Mouse (Mus musculus): ENCODE results near the gene Mfsd2b.
A peak's percentile ranks its signal among the peaks of the same experiment; 100 is the strongest.
"Not testable (repeated sequence)": the region's sequence is repeated elsewhere in the genome, so short reads cannot be mapped to it uniquely, and the experiment has no call there.

The Mfsd2b gene

DNA sequence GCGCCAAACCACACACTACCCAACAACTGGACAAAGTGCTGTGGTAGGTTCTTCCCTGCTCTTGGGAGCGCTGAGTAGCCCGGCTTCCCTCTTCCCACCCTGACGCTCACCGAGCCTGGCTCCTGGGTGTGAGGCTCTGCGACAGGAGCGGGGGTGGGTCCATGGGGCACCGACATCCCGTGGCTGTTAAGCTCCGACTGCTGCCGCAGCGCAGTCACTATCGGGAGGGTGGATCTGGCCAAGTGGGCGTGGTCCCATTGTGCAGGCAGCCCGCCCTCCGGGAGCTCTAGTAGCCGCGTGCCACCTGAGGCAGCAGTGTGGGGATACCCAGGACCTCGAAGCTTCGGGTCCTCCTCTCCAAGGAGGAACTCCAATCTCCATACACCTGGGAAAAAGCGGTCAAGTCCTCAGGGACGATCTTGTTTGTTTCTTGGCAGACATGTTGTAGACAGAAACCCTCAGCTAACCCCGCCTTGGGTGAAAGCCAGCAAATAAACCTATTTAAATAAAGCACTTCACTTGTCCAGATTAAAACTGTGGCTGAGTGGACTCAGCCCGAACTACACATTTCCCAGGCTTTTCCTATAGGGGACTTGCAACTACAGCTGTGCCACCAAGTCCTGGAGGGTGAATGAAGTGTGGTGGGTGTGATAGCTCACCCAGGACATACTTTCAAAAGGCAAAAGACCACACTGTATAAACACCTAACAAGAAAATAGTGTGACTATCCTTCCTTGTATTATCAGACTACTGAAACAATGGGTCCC, at the start of gene Mfsd2b:
TSS of gene Mfsd2b (minus strand) at position 199 of the 767 bp plus-strand sequence.
- peak; percentile 38 to 43 for DNase-seq (ENCODE audit: low read depth in 2 of 2, low spot score in 2 of 2)

DNA sequence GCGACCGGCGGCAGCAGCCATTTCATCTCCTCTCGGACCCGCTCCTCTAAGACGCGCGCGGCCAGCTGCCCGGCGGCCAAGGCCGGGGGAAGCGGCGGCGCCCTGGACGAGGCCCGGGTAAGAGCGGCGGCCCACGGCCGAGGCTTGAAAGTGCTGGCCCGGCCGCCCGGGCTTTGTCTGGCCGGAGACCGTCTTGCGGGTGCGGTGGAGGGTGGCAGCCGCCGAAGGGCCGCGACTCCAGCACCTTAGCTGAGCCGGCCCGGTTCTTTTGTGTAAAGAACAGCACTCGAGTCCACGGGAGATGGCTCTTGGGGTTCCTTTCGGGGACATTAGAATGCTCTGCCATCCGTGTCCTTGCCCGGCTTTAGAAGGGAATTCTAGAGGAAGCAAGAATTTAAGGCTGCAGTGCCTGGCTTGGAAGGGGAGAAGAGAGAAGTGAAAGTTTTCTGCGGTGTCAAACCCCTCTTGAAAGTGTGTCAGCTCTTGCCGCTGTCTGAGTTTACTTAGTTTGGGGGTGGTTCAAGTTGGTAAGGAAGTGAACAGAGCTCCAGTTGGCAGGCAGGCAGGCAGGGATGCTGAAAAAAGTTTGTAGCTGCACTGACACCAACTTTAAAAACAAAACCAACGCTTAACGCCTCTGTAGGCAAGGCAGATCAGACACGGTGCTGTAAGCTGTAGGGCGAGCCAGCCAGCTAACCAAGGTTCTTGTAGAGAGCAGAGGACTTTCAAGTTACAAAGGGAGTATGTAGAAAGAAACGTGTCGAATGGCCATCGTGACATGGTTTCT, 43.8 kb upstream of the Mfsd2b start:
- DNase-seq (ENCODE audit: low read depth in 2 of 2, low spot score in 2 of 2): peak; percentile 63

DNA sequence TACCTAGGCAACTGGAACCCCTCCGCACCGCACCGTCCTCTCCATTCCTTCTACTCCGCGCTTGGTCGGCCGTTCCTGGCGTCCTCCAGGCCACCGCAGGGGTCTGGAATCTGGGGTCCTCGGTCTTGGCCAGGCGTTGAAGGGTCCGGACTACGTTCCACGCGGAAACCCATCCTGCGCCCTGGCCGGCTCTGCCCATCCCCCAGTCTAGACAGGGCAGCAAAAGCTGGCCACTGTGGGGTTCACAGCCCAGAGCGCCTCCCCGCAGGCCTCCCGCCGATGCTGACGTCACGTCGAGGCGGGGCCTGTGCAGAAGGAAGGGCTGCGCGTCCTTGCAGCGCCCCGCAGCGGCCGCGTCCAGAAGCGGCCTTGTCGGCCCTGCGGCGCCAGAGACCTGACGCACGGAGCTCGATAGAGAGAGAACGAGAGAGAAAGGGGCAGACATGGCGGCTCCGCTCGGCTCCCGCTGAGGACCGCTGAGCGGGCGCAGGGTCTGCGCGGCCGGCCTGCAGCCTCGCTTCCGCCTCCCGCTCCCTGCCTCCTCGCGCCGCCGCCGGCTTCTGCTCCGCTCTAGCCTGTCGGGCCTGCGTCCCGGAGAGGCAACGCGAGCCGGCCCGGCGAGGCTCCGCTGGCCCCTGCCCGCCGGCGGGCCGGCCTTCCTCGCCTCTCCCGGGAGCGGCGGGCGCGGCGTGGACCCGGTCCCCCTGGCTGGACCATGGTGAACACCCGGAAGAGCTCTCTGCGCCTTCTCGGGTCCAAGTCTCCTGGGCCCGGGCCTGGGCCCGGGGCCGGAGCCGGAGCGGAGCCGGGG, 43.0 kb upstream of the Mfsd2b start, which contains the start of gene Atad2b:
TSS of gene Atad2b (plus strand) at position 360 of the 811 bp plus-strand sequence.
- DNase-seq (ENCODE audit: low read depth in 2 of 2, low spot score in 2 of 2): peak; percentile 94 to 95

DNA sequence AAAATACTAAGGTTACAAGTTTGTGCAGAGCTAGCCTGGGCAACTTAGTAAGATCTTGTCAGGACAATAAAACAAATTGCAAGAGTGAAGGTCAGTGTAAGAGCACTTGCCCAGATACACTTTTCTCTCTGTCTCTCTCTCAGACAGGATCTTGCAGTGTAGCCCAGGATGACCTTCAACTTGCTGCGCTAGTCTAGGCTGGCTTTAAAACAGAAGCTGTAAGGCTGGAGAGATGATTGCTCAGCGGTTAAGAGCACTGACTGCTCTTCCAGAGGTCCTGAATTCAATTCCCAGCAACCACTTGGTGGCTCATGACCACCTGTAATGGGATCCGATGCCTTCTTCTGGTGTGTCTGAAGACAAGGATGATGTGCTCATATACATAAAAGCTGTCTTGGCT, 40.8 kb upstream of the Mfsd2b start:
- no peak for DNase-seq (ENCODE audit: low read depth in 2 of 2, low spot score in 2 of 2)

DNA sequence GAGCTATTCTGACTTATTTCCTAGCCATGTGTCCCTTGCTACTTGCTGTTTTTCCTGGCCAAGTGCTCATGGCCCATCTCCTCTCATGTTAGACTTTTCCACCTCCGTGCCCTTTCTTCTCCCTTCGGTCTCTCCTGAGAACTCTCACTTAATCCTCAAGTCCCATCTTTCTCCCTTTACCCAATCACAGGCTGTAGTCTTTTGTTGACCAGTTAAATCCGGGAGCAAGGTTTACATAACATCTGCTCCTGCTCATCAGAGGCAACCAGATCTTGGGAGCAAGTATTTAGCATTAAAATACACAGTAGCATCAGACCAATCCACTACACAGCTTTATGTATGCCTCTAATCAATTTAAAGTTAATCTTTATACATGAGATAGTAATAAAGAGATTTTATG, 40.3 kb upstream of the Mfsd2b start:
- no peak for DNase-seq (ENCODE audit: low read depth in 2 of 2, low spot score in 2 of 2)

DNA sequence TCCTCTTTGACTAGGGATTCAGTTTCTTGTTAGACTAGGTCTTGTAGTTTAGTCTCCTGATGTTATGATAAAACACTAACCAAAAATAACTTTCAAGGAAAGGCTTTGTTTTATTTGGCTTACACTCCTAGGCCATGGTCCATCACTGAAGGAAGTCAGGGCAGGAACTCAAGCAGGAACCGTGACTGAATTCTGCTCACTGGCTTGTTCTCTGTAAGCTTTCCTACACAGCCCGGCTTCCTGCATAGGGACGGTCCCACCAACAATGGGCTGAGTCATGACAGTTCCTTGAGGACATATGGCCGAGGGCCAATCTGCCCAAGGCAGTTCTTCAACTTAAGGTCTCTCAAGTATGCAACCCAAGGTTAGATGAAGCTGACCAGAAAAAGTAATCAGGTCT, 37.6 kb upstream of the Mfsd2b start:
- no peak for DNase-seq (ENCODE audit: low read depth in 2 of 2, low spot score in 2 of 2)

DNA sequence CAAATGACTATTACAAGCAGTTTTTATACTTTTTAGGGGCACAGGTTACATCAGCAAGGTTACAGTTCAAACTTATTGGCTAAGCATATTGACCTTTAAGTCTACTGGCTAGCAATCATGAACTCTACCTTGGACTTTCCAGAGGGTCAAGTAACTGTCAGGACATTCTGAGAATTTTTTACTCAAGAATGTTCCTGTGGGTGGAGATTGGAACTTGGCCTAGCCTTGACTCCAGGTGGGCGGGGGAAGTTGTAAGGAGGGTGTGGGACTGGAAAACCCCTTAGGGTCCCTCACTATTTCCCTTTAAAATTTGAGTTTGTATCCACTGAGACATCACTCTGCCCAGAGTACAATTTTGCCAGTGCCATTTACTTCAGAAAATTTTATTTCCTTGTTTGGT, 36.3 kb upstream of the Mfsd2b start:
- DNase-seq (ENCODE audit: low read depth in 2 of 2, low spot score in 2 of 2): not testable (repeated sequence)

DNA sequence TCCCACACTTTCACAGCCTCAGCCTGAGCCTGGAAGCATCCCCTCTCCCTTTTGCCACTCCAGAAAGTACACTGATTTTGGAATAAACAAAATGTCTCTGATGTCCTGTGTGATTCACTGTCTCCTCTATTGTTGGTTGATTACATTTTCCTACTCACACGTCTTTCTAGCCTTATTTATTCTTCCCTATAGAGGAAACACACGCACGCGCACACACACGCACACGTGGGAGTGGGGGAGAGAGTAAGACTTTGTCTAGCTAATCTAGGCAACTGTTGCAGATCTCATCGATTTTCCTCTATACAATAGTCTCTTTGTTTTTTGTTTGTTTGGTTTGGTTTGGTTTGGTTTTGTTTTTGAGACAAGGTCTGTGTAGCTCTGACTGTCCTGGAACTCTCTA, 34.2 kb upstream of the Mfsd2b start:
- no peak for DNase-seq (ENCODE audit: low read depth in 2 of 2, low spot score in 2 of 2)

DNA sequence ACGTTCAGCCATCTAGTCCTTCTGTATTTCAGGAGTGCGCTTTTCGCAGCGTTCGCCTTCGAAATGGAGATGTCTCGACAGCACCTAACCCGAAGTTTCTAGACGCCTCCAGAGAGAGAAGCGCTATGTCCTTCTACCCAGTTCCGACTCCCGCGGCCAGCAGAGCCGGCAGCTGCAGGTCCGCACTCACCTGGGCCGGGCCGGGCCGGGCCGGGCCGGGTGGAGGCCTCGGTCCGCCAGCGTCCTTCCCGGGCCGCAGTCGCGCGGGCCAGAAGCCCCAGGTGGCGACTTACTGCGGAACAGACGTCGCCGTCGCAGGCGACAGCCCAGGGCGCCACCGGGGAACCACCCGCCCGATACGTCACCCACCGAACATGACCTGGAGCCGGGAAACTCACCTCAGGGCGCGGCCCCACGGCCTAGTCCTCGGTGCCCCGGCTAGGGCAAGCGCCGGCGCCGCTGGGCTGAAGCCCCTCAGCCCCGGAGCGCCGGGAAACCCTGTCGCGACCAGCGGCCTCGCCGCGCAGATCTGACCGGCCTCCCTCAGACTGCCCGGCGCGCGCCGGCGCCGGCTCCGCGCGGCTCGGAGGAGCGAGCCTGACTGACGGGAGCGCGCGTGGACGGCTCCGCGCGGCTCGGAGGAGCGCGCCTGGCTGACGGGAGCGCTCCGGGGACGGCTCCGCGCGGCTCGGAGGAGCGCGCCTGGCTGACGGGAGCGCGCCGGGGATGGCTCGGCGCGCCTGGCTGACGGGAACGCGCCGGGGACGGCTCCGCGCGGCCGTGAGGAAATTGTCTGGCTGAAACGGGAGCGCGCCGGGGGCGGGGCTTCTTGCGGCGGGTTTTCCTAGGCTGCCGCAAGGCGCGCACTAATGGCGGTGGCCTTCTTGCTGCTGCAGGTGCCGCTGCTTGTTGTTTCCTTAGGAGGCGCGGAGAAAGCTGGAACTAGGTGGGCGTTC, 33.1 kb upstream of the Mfsd2b start, which contains the start of gene Ubxn2a:
TSS of gene Ubxn2a (minus strand) at position 755 of the 956 bp plus-strand sequence.
- peak; percentile 86 to 89 for DNase-seq (ENCODE audit: low read depth in 2 of 2, low spot score in 2 of 2)

DNA sequence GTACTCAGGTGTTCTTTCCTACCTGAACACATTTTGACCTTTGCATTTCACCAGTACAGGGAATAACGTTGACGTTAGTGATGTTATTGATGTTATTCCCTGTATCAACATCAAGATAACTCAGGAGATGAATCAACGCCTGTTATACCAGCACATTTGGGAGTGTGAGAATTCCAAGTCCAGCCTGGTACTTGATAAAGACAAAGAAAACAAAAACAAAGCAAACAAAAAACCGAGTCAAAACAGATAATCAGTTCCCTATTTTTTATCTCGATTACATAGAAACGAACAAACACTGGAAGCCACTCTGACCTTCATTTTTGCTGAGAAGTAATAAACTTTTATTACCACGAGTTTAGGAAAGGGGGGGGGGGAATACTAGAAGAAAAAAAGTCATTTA, 32.3 kb upstream of the Mfsd2b start:
- DNase-seq (ENCODE audit: low read depth in 2 of 2, low spot score in 2 of 2): no peak

DNA sequence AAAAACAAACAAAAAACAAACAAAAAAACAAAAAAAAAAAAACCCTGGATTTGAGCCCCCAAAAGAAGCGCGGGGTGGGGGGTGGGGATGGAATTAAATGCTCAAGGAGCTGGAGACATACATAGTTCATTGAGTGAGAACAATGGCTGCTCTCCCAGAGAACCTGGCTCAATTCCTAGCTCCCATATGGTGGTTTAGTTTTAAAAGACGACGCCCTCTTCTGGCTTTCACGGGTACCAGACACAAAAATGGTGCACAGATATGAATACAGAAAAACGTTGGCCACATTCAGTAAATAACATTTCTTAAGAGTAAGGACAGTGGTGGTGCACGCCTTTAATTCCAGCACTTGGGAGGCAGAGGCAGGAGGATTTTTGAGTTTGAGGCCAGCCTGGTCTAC, 31.8 kb upstream of the Mfsd2b start:
- no peak for DNase-seq (ENCODE audit: low read depth in 2 of 2, low spot score in 2 of 2)

DNA sequence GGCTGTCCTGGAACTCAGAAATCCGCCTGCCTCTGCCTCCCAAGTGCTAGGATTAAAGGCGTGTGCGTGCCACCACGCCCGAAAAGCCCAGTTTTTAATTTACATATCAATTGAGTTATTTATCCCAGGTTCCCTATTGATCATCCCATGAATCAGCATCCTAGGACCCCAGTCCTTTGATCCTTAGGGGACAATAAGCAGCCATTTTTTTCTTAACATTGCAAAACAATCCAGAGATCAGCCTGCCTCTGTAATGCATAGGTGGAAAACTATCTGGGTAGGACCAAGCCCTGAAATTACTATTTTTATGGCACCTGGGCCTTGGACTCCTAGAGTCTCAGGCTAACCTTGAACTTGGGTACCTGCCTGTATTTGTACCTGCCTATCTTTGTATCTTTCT, 23.9 kb upstream of the Mfsd2b start:
- no peak for DNase-seq (ENCODE audit: low read depth in 2 of 2, low spot score in 2 of 2)

DNA sequence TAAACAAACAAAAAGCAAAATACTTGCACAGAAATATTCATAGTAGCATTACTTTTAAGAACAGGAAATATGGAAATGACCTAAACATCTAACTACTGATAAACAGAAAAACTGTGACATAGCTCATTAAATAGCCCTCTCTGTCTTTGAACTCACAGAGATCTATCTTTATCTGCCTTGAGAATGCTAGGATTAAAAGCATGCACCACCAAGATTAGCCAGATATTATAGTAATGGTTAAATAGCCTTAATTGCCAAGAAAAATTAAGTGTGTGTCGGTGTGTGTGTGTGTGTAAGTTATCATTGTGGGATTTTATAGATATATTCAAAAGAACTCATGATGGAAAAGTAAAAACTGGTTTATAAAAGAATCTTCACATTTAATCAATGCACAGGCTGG, 15.7 kb upstream of the Mfsd2b start:
- DNase-seq (ENCODE audit: low read depth in 2 of 2, low spot score in 2 of 2): no peak

DNA sequence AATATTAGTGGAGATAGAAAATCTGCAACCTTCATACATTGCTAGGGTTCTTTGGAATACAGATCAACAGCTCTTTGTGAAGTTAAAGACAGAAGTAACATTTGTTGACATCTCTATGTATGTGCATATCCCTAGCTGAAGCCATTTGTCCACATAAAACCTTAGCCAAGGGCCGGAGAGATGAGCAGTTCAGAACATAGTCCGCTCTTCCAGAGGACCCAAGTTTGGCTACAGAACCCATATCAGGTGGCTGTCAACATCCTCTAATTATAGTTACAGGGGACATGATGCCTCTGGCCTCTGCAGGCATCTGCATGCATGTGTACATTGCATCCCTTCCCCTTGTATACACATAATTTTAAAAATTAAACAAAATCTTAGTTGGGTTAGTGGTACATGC, 15.1 kb upstream of the Mfsd2b start:
- no peak for DNase-seq (ENCODE audit: low read depth in 2 of 2, low spot score in 2 of 2)

DNA sequence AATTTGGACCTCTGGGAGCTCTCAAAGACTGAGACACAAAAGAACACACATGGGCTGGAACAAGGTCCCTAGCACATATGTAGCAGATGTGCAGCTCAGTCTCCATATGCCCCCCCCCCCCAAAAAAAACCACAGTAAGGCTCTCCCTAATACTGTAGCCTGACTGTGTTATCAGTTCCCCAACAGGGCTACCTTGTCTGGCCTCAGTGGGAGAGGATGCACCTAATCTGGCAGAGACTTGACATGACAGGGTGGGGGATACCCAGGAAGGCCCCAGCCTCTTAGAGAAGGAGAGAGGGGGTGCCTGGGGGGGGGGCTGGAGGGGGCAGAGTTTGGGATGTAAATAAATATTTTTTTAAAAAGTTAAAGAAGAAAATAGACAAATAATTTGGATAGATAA, 14.6 kb upstream of the Mfsd2b start:
- DNase-seq (ENCODE audit: low read depth in 2 of 2, low spot score in 2 of 2): no peak

DNA sequence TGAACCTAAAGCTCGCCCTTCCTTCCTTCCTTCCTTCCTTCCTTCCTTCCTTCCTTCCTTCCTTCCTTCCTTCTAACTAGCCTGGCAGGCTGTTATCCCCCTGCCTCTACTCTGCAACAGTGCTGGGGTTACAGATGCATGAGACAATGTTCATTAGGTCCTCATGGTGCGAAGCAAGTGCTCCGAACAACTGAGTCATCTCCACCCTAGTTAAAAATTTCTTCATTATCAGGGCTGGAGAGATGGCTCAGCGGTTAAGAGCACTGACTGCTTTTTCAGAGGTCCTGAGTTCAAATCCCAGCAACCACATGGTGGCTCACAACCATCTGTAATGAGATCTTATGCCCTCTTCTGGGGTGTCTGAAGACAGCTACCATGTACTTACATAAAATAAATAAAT, 12.4 kb upstream of the Mfsd2b start:
- not testable (repeated sequence) for DNase-seq (ENCODE audit: low read depth in 2 of 2, low spot score in 2 of 2)

DNA sequence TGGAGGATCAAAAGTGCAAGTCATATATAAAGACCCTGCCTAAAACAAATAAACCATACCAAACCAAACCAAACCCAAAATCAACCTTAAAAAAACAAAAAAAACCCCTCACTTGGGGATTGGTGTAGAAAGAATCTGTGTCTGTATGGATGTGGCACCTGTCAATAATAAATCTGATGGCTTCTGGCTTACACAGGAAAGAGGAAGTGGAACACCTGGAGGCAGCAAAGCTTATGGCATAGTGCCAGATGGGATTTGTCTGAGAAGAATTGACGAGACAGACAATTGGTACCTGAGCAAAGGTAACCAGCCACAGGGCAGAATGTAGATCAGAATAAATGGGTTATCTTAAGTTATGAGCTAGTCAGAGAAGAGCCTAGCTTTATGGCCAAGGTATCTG, 10.9 kb upstream of the Mfsd2b start:
- DNase-seq (ENCODE audit: low read depth in 2 of 2, low spot score in 2 of 2): no peak

DNA sequence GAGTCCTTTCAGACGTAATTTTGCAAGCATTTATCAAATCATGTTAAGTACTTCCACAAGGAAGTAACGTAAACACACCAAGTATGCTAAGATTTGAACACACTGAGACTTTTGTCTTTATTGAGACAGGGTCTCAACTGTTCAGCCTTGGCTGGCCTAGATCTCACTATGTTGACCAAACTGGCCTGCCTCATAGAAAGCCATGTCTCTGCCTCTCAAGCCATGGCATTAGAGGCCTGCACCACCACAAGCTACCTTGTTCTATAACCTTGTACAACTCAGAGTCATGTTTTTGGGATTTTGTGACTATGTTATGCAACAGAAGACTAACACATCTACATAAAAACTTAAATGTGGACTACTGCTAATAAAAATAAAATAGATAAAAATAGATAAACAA, 7.9 kb upstream of the Mfsd2b start:
- no peak for DNase-seq (ENCODE audit: low read depth in 2 of 2, low spot score in 2 of 2)

DNA sequence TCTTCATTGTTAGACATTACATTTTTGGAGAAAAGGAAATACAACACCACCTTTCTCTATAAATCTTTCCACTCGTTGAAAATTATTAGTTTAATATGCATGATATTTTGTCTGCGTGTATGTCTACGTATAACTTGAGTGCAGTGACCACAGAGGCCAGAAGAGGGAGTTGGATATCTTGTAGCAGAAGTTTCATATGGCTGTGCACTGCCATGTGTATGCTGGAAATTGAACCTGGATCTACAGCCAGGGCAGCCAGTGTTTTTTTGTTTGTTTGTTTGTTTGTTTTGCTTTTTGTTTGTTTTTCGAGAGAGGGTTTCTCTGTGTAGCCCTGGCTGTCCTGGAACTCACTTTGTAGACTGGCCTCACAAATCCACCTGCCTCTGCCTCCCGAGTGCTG, 4.9 kb upstream of the Mfsd2b start:
- no peak for DNase-seq (ENCODE audit: low read depth in 2 of 2, low spot score in 2 of 2)

DNA sequence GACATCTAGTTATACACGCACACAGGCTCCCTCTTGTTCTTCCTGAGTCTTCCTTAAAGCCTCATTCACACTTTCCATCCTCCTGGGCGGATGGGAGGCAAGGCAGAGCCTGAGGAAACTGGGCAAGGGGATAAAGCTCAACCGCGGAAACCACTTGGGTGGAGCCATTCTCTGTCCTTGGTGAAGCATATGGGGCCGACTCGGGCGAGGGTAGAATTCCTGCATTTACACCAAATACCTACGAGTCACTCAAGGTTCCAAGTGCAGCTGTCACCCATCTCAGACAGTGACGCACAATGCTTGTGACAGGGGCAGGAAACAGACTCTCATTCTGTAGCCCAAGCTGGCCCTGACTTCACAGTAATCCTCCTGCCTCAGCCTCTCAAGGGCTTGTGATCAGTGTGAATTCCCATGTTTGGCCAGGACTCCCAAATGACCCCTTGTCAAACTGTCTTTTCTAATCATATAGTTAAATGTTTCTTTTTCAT, 4.2 kb upstream of the Mfsd2b start:
- no peak for DNase-seq (ENCODE audit: low read depth in 2 of 2, low spot score in 2 of 2)

All from CD8-positive naive resting alpha-beta T cell, adult 2 months (primary cell).